Mouse (Mus musculus): ENCODE results near the gene Amy2a2. TPM values are rescaled to one million over a fixed set of nuclear protein-coding genes. Genes with fewer than 3 reads are reported as not detected.
"Not testable (repeated sequence)": the region's sequence is repeated elsewhere in the genome, so short reads cannot be mapped to it uniquely, and the experiment has no call there.

Amy2a2 gene
- total RNA-seq (2021) (not detected), polyA plus RNA-seq (2012; rRNA removed) (not detected in 2 replicates)
- long read RNA-seq = 0 reads

DNA sequence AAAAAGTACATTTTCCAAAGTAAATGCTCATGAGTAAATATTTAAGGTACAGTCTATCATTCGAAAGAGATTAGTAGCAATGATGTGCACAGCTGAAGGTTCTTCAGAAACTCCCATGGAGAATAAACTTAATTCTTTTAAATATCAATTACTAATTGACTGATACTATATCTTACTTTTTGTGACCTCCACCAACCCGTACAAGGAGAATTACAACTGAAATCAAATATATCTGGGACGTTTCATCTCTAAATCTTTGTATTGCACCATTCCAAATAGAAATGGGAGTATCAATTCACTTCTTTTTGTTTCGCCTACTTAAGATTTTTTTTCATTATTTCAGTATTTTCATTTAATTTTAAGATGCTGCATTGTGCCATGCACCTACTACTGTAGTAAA lies at the start of gene Amy2a2:
Gene Amy2a2 (minus strand): TSS at position 101 of the 400 bp plus-strand sequence.
- not testable (repeated sequence) for DNase-seq

DNA sequence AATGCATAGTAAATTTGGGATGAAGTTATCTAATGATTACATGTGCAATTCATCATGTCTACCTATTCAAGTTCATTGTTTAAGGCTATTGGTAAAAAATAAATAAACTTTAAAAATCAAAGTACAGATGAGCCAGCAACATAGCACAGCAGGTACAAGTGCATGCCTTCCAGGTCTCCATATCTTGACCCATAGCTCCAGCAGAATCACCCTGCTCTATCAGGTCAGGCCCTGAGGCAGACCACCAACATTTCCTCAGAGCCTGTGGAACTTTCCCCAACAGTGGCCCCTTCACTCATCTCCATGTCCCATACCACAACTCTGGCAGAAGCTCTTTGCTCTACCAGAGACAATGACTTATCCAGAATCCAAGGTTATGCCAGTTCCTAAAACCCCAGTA lies 11.0 kb downstream of the Amy2a2 start:
- DNase-seq = not testable (repeated sequence)

DNA sequence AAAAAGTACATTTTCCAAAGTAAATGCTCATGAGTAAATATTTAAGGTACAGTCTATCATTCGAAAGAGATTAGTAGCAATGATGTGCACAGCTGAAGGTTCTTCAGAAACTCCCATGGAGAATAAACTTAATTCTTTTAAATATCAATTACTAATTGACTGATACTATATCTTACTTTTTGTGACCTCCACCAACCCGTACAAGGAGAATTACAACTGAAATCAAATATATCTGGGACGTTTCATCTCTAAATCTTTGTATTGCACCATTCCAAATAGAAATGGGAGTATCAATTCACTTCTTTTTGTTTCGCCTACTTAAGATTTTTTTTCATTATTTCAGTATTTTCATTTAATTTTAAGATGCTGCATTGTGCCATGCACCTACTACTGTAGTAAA lies 32.5 kb downstream of the Amy2a2 start, which contains the start of gene Amy2a3:
Gene Amy2a3 (minus strand): TSS at position 101 of the 400 bp plus-strand sequence.
- not testable (repeated sequence) for DNase-seq

DNA sequence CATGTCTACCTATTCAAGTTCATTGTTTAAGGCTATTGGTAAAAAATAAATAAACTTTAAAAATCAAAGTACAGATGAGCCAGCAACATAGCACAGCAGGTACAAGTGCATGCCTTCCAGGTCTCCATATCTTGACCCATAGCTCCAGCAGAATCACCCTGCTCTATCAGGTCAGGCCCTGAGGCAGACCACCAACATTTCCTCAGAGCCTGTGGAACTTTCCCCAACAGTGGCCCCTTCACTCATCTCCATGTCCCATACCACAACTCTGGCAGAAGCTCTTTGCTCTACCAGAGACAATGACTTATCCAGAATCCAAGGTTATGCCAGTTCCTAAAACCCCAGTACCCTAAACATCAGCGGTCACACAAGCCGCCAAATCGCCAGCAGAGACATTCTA lies 43.5 kb downstream of the Amy2a2 start:
- DNase-seq = not testable (repeated sequence)

Other genes with a start within 250 kb of the Amy2a2 start
- gene Amy2a5, start 97.8 kb downstream of the Amy2a2 start, total RNA-seq (2021) = under 1 TPM; 0.09 to 0.48 TPM
- 0.02 TPM in 1 of 2 replicates, not detected in the other for gene Amy2a5, start 97.8 kb downstream of the Amy2a2 start, polyA plus RNA-seq (2012; rRNA removed)
- gene Amy2a4, start 65.2 kb downstream of the Amy2a2 start, total RNA-seq (2021) = not detected
- not detected in 2 replicates for gene Amy2a4, start 65.2 kb downstream of the Amy2a2 start, polyA plus RNA-seq (2012; rRNA removed)
- not detected for gene Amy2a3, start 32.6 kb downstream of the Amy2a2 start, total RNA-seq (2021)
- gene Amy2a3, start 32.6 kb downstream of the Amy2a2 start, polyA plus RNA-seq (2012; rRNA removed) = not detected in 2 replicates
- not detected for gene Amy2a1, start 175.8 kb upstream of the Amy2a2 start, total RNA-seq (2021)
- not detected in 2 replicates for gene Amy2a1, start 175.8 kb upstream of the Amy2a2 start, polyA plus RNA-seq (2012; rRNA removed)

All from adrenal gland, adult 2 months (tissue).